Mouse (Mus musculus) T-helper 2 cell (primary cell): ENCODE measurements around the gene Sgms1.

Source experiments
- in situ Hi-C: fragments of 300-600 bp; cut with MboI, MseI; formaldehyde crosslinking; loops from one replicate; pipeline ENCODE4 v1.15.1; 2025; ENCODE audit warnings: high pct_unique_total_duplicates

Sgms1 gene

GRCm38 (mm10) chr19:32389001-32389871 lies at the start of gene Sgms1:
Gene Sgms1, minus strand, starts transcription at chr19:32389714.
- in situ Hi-C loops: no loop called here

GRCm38 (mm10) chr19:32425856-32426255 lies 36.3 kb upstream of the Sgms1 start:
- in situ Hi-C loops: loop anchor here (10.0 kb wide), 1 partner anchor 451 kb away; no protein-coding TSS in a partner anchor

- in situ Hi-C loops: loop anchor here (10.0 kb wide), 1 partner anchor 450 kb away; no protein-coding TSS in a partner anchor
Measured at GRCm38 (mm10) chr19:32424706-32425105, 35.2 kb upstream of the Sgms1 start.

- in situ Hi-C loops: no loop called here
Measured at GRCm38 (mm10) chr19:32419069-32419468, 29.6 kb upstream of the Sgms1 start.

GRCm38 (mm10) chr19:32416692-32417317 lies 27.3 kb upstream of the Sgms1 start:
- in situ Hi-C loops: no loop called here

GRCm38 (mm10) chr19:32409603-32410360 lies 20.3 kb upstream of the Sgms1 start:
- in situ Hi-C loops: no loop called here

- in situ Hi-C loops: no loop called here
Measured at GRCm38 (mm10) chr19:32406717-32407116, 17.2 kb upstream of the Sgms1 start.

- in situ Hi-C loops: no loop called here
Measured at GRCm38 (mm10) chr19:32404386-32404785, 14.9 kb upstream of the Sgms1 start.

GRCm38 (mm10) chr19:32403834-32404233 lies 14.3 kb upstream of the Sgms1 start:
- in situ Hi-C loops: no loop called here

- in situ Hi-C loops: no loop called here
Measured at GRCm38 (mm10) chr19:32398491-32398890, 9.0 kb upstream of the Sgms1 start.

- in situ Hi-C loops: no loop called here
Measured at GRCm38 (mm10) chr19:32396303-32396702, 6.8 kb upstream of the Sgms1 start.

GRCm38 (mm10) chr19:32394825-32395224 lies 5.3 kb upstream of the Sgms1 start:
- in situ Hi-C loops: no loop called here

- in situ Hi-C loops: no loop called here
Measured at GRCm38 (mm10) chr19:32393758-32394450, 4.4 kb upstream of the Sgms1 start.

GRCm38 (mm10) chr19:32393092-32393745 lies 3.7 kb upstream of the Sgms1 start:
- in situ Hi-C loops: no loop called here

GRCm38 (mm10) chr19:32391441-32391840 lies 1.9 kb upstream of the Sgms1 start:
- in situ Hi-C loops: no loop called here

- in situ Hi-C loops: no loop called here
Measured at GRCm38 (mm10) chr19:32390116-32390515, 602 bp upstream of the Sgms1 start.

GRCm38 (mm10) chr19:32388191-32388921 lies 1.2 kb downstream of the Sgms1 start:
- in situ Hi-C loops: no loop called here

GRCm38 (mm10) chr19:32387403-32388190 lies 1.9 kb downstream of the Sgms1 start:
- in situ Hi-C loops: no loop called here
